Mouse (Mus musculus): ENCODE results near the gene Rgs3.

DNA sequence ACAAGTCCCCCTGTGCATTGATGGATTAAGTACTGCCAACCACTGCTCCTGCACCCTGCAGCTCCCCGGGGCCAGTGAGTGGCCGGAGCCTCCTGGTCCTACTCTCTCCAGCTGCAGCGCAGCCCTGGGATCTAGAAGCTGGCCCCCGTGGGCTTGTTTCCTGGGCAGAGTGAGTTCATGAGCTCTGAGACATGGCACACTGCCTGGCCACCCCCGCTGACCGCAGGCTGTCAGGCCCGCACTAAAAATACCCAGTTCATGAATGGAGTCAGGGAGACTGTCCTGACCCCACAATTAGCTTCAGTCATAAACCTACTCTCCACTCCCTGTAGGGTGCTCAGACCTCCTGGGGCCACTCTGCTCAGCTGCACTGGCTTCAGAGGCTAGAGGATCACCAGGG, 176.8 kb downstream of the Rgs3 start:
- TF ChIP-seq CTCF (IDR thresholded peaks at IDR 0.05; ENCODE audit: low read depth, low read length) (no peak), POLR2A (IDR thresholded peaks at IDR 0.05; ENCODE audit: borderline replicate concordance, low read depth, low read length) (no peak)
